Mouse (Mus musculus): ENCODE data around the gene Tmem156. TPM values are rescaled to one million over a fixed set of nuclear protein-coding genes. Genes with fewer than 3 reads are reported as not detected.

Gene Tmem156
- polyA plus RNA-seq, 1 experiment from 2014 or later = 1.6 TPM

- no peak for TF ChIP-seq CTCF (IDR thresholded peaks at IDR 0.05; ENCODE audit: low read depth)
- TF ChIP-seq EP300 (optimal IDR thresholded peaks at IDR 0.05) = no peak
- WGBS = 68% methylated on average over 3 of the region's 3 CpGs
Observed at GRCm38 (mm10) chr5:65096082-65096481, 4.2 kb upstream of the Tmem156 start.

GRCm38 (mm10) chr5:65094902-65095545, 3.1 kb upstream of the Tmem156 start:
- Histone ChIP-seq H3K27ac (replicated peaks) (no peak overlapping the region), H3K4me2 (replicated peaks; ENCODE audit: low read depth) (no peak overlapping the region), H3K9ac (ENCODE audit: low read length) (no peak overlapping the region), H3K9me3 (ENCODE audit: control insufficient read depth, low read length) (no peaks in the 10 kb centered on the region), H3K27me3 (ENCODE audit: control insufficient read depth, insufficient read depth, low read length) (no peaks in the 10 kb centered on the region), H3K36me3 (ENCODE audit: control insufficient read depth, insufficient read depth, low read length) (no peaks in the 10 kb centered on the region), H3K4me1 (replicated peaks; ENCODE audit: control insufficient read depth, insufficient read depth) (no peaks in the 10 kb centered on the region; the same call in 1 of the 2 replicates), H3K4me3 (ENCODE audit: low read depth, low read length) (no peak overlapping the region)
- 81% methylated on average over 7 of the region's 7 CpGs for WGBS
- no peak for TF ChIP-seq CTCF (IDR thresholded peaks at IDR 0.05; ENCODE audit: low read depth)
- no peak for TF ChIP-seq EP300 (optimal IDR thresholded peaks at IDR 0.05)
- ATAC-seq (ENCODE audit: low FRiP score, low TSS enrichment) (no peak), DNase-seq (ENCODE audit: low spot score) (no peak)

More at GRCm38 (mm10) chr5:65096082-65096481, 4.2 kb upstream of the Tmem156 start:
- Histone ChIP-seq H3K9me3 (ENCODE audit: control insufficient read depth, low read length) (no peaks in the 10 kb centered on the region), H3K4me1 (replicated peaks; ENCODE audit: control insufficient read depth, insufficient read depth) (no peaks in the 10 kb centered on the region; the same call in 1 of the 2 replicates), H3K27ac (replicated peaks) (no peak overlapping the region), H3K4me2 (replicated peaks; ENCODE audit: low read depth) (no peak overlapping the region), H3K27me3 (ENCODE audit: control insufficient read depth, insufficient read depth, low read length) (no peaks in the 10 kb centered on the region), H3K4me3 (ENCODE audit: low read depth, low read length) (no peak overlapping the region), H3K9ac (ENCODE audit: low read length) (no peak overlapping the region), H3K36me3 (ENCODE audit: control insufficient read depth, insufficient read depth, low read length) (no peaks in the 10 kb centered on the region)
- ATAC-seq (ENCODE audit: low FRiP score, low TSS enrichment) (no peak), DNase-seq (ENCODE audit: low spot score) (no peak)

GRCm38 (mm10) chr5:65093769-65094168, 1.8 kb upstream of the Tmem156 start:
- DNase-seq (ENCODE audit: low spot score) (no peak), ATAC-seq (ENCODE audit: low FRiP score, low TSS enrichment) (no peak)
- TF ChIP-seq EP300 (optimal IDR thresholded peaks at IDR 0.05) (no peak), CTCF (IDR thresholded peaks at IDR 0.05; ENCODE audit: low read depth) (no peak)
- Histone ChIP-seq H3K4me1 (replicated peaks; ENCODE audit: control insufficient read depth, insufficient read depth) (no peaks in the 10 kb centered on the region; the same call in 1 of the 2 replicates), H3K27me3 (ENCODE audit: control insufficient read depth, insufficient read depth, low read length) (no peaks in the 10 kb centered on the region), H3K27ac (replicated peaks) (no peak overlapping the region), H3K4me3 (ENCODE audit: low read depth, low read length) (no peak overlapping the region), H3K36me3 (ENCODE audit: control insufficient read depth, insufficient read depth, low read length) (no peaks in the 10 kb centered on the region), H3K4me2 (replicated peaks; ENCODE audit: low read depth) (no peak overlapping the region), H3K9me3 (ENCODE audit: control insufficient read depth, low read length) (no peaks in the 10 kb centered on the region), H3K9ac (ENCODE audit: low read length) (no peak overlapping the region)

- WGBS = 54% methylated on average over 11 of the region's 11 CpGs
- no peaks in the 10 kb centered on the region for H3K9me3 ChIP-seq (ENCODE audit: control insufficient read depth, low read length)
- H3K36me3 ChIP-seq (ENCODE audit: control insufficient read depth, insufficient read depth, low read length) = no peaks in the 10 kb centered on the region
- no peaks in the 10 kb centered on the region; the same call in 1 of the 2 replicates for H3K4me1 ChIP-seq (replicated peaks; ENCODE audit: control insufficient read depth, insufficient read depth)
- no peak overlapping the region for H3K27ac ChIP-seq (replicated peaks)
- no peak overlapping the region for H3K4me3 ChIP-seq (ENCODE audit: low read depth, low read length)
- ATAC-seq (ENCODE audit: low FRiP score, low TSS enrichment) (no peak), DNase-seq (ENCODE audit: low spot score) (no peak)
- H3K4me2 ChIP-seq (replicated peaks; ENCODE audit: low read depth) = no peak overlapping the region
- no peaks in the 10 kb centered on the region for H3K27me3 ChIP-seq (ENCODE audit: control insufficient read depth, insufficient read depth, low read length)
- no peak for TF ChIP-seq CTCF (IDR thresholded peaks at IDR 0.05; ENCODE audit: low read depth)
- TF ChIP-seq EP300 (optimal IDR thresholded peaks at IDR 0.05) = no peak
- H3K9ac ChIP-seq (ENCODE audit: low read length) = no peak overlapping the region
Observed at GRCm38 (mm10) chr5:65091184-65091858, 611 bp downstream of the Tmem156 start.

GRCm38 (mm10) chr5:65089707-65090106, 2.2 kb downstream of the Tmem156 start:
- ATAC-seq (ENCODE audit: low FRiP score, low TSS enrichment) (no peak), DNase-seq (ENCODE audit: low spot score) (no peak)
- Histone ChIP-seq H3K4me3 (ENCODE audit: low read depth, low read length) (no peak overlapping the region), H3K9ac (ENCODE audit: low read length) (no peak overlapping the region), H3K27me3 (ENCODE audit: control insufficient read depth, insufficient read depth, low read length) (no peaks in the 10 kb centered on the region), H3K36me3 (ENCODE audit: control insufficient read depth, insufficient read depth, low read length) (no peaks in the 10 kb centered on the region), H3K27ac (replicated peaks) (no peak overlapping the region), H3K4me2 (replicated peaks; ENCODE audit: low read depth) (no peak overlapping the region), H3K9me3 (ENCODE audit: control insufficient read depth, low read length) (no peaks in the 10 kb centered on the region), H3K4me1 (replicated peaks; ENCODE audit: control insufficient read depth, insufficient read depth) (no peaks in the 10 kb centered on the region; the same call in 1 of the 2 replicates)
- WGBS = 42% methylated on average over 3 of the region's 3 CpGs
- TF ChIP-seq EP300 (optimal IDR thresholded peaks at IDR 0.05) (no peak), CTCF (IDR thresholded peaks at IDR 0.05; ENCODE audit: low read depth) (no peak)

GRCm38 (mm10) chr5:65086522-65086921, 5.4 kb downstream of the Tmem156 start:
- WGBS = 51% methylated on average over 6 of the region's 6 CpGs

More at GRCm38 (mm10) chr5:65086522-65086921, 5.4 kb downstream of the Tmem156 start:
- Histone ChIP-seq H3K4me3 (ENCODE audit: low read depth, low read length) (no peak overlapping the region), H3K4me1 (replicated peaks; ENCODE audit: control insufficient read depth, insufficient read depth) (no peaks in the 10 kb centered on the region), H3K27ac (replicated peaks) (peak overlapping the region; percentile 40; the same call in 1 of the 2 replicates), H3K36me3 (ENCODE audit: control insufficient read depth, insufficient read depth, low read length) (no peaks in the 10 kb centered on the region), H3K27me3 (ENCODE audit: control insufficient read depth, insufficient read depth, low read length) (no peaks in the 10 kb centered on the region), H3K9me3 (ENCODE audit: control insufficient read depth, low read length) (no peaks in the 10 kb centered on the region), H3K4me2 (replicated peaks; ENCODE audit: low read depth) (no peak overlapping the region), H3K9ac (ENCODE audit: low read length) (no peak overlapping the region)
- ATAC-seq (ENCODE audit: low FRiP score, low TSS enrichment) (peak; percentile 54; the same call in 1 of the 2 replicates), DNase-seq (ENCODE audit: low spot score) (no peak)
- TF ChIP-seq CTCF (IDR thresholded peaks at IDR 0.05; ENCODE audit: low read depth) (no peak), EP300 (optimal IDR thresholded peaks at IDR 0.05) (peak; percentile 79)

Data from stomach, postnatal 0 days (tissue).